Mouse (Mus musculus): ENCODE results near the gene A630095N17Rik.

GRCm38 (mm10) chr1:75191622-75192402, 40.1 kb downstream of the A630095N17Rik start, which contains the start of the genes Ankzf1 and Atg9a:
- TF ChIP-seq CTCF (conservative IDR thresholded peaks at IDR 0.05; ENCODE audit: low read length) (no peak), NANOG (IDR thresholded peaks at IDR 0.05; ENCODE audit: borderline replicate concordance, low read length) (no peak), POU5F1 (IDR thresholded peaks at IDR 0.05; ENCODE audit: borderline replicate concordance, low read length) (no peak)
